Mouse (Mus musculus): ENCODE results near the gene Scamp1. TPM values are rescaled to one million over a fixed set of nuclear protein-coding genes. Genes with fewer than 3 reads are reported as not detected.

Gene Scamp1
- polyA plus RNA-seq, 1 experiment = 229 TPM

GRCm38 (mm10) chr13:94271284-94271683 is 14.4 kb downstream of the Scamp1 start:
- H3K36me3 ChIP-seq (ENCODE audit: control insufficient read depth, insufficient read depth, low read length) = no peaks in the 10 kb centered on the region
- H3K27me3 ChIP-seq (ENCODE audit: control insufficient read depth, insufficient read depth, low read length) = no peaks in the 10 kb centered on the region
- H3K27ac ChIP-seq (ENCODE audit: control insufficient read depth, insufficient read depth, low read depth, low read length) = no peak overlapping the region
- no peaks in the 10 kb centered on the region for H3K4me1 ChIP-seq (ENCODE audit: control insufficient read depth, insufficient read depth, low read length)
- no peak overlapping the region for H3K4me3 ChIP-seq (ENCODE audit: control insufficient read depth, low read depth, low read length)
- no peak for TF ChIP-seq CTCF (IDR thresholded peaks at IDR 0.05; ENCODE audit: control insufficient read depth, insufficient read depth, insufficient replicate concordance, low read depth, low read length)
- TF ChIP-seq POLR2A (IDR thresholded peaks at IDR 0.05; ENCODE audit: control insufficient read depth, low read depth, low read length) = no peak

- Histone ChIP-seq H3K27me3 (ENCODE audit: control insufficient read depth, insufficient read depth, low read length) (no peaks in the 10 kb centered on the region), H3K27ac (ENCODE audit: control insufficient read depth, insufficient read depth, low read depth, low read length) (no peak overlapping the region), H3K4me3 (ENCODE audit: control insufficient read depth, low read depth, low read length) (no peak overlapping the region), H3K4me1 (ENCODE audit: control insufficient read depth, insufficient read depth, low read length) (no peaks in the 10 kb centered on the region), H3K36me3 (ENCODE audit: control insufficient read depth, insufficient read depth, low read length) (no peaks in the 10 kb centered on the region)
- TF ChIP-seq POLR2A (IDR thresholded peaks at IDR 0.05; ENCODE audit: control insufficient read depth, low read depth, low read length) (no peak), CTCF (IDR thresholded peaks at IDR 0.05; ENCODE audit: control insufficient read depth, insufficient read depth, insufficient replicate concordance, low read depth, low read length) (no peak)
Measured at GRCm38 (mm10) chr13:94268201-94268600, 17.5 kb downstream of the Scamp1 start.

- Histone ChIP-seq H3K36me3 (ENCODE audit: control insufficient read depth, insufficient read depth, low read length) (no peaks in the 10 kb centered on the region), H3K27me3 (ENCODE audit: control insufficient read depth, insufficient read depth, low read length) (no peaks in the 10 kb centered on the region), H3K27ac (ENCODE audit: control insufficient read depth, insufficient read depth, low read depth, low read length) (no peak overlapping the region), H3K4me1 (ENCODE audit: control insufficient read depth, insufficient read depth, low read length) (no peaks in the 10 kb centered on the region), H3K4me3 (ENCODE audit: control insufficient read depth, low read depth, low read length) (no peak overlapping the region)
- TF ChIP-seq CTCF (IDR thresholded peaks at IDR 0.05; ENCODE audit: control insufficient read depth, insufficient read depth, insufficient replicate concordance, low read depth, low read length) = no peak
- TF ChIP-seq POLR2A (IDR thresholded peaks at IDR 0.05; ENCODE audit: control insufficient read depth, low read depth, low read length) = no peak
Measured at GRCm38 (mm10) chr13:94267190-94267589, 18.5 kb downstream of the Scamp1 start.

- Histone ChIP-seq H3K4me1 (ENCODE audit: control insufficient read depth, insufficient read depth, low read length) (no peaks in the 10 kb centered on the region), H3K4me3 (ENCODE audit: control insufficient read depth, low read depth, low read length) (no peak overlapping the region), H3K27me3 (ENCODE audit: control insufficient read depth, insufficient read depth, low read length) (no peaks in the 10 kb centered on the region), H3K27ac (ENCODE audit: control insufficient read depth, insufficient read depth, low read depth, low read length) (no peak overlapping the region), H3K36me3 (ENCODE audit: control insufficient read depth, insufficient read depth, low read length) (no peaks in the 10 kb centered on the region)
- no peak for TF ChIP-seq POLR2A (IDR thresholded peaks at IDR 0.05; ENCODE audit: control insufficient read depth, low read depth, low read length)
- TF ChIP-seq CTCF (IDR thresholded peaks at IDR 0.05; ENCODE audit: control insufficient read depth, insufficient read depth, insufficient replicate concordance, low read depth, low read length) = no peak
Measured at GRCm38 (mm10) chr13:94266530-94266929, 19.1 kb downstream of the Scamp1 start.

GRCm38 (mm10) chr13:94265291-94265690 is 20.4 kb downstream of the Scamp1 start:
- no peaks in the 10 kb centered on the region for H3K27me3 ChIP-seq (ENCODE audit: control insufficient read depth, insufficient read depth, low read length)

GRCm38 (mm10) chr13:94263943-94264342 is 21.7 kb downstream of the Scamp1 start:
- Histone ChIP-seq H3K27ac (ENCODE audit: control insufficient read depth, insufficient read depth, low read depth, low read length) (no peak overlapping the region), H3K36me3 (ENCODE audit: control insufficient read depth, insufficient read depth, low read length) (no peaks in the 10 kb centered on the region), H3K27me3 (ENCODE audit: control insufficient read depth, insufficient read depth, low read length) (no peaks in the 10 kb centered on the region), H3K4me3 (ENCODE audit: control insufficient read depth, low read depth, low read length) (no peak overlapping the region), H3K4me1 (ENCODE audit: control insufficient read depth, insufficient read depth, low read length) (no peaks in the 10 kb centered on the region)
- TF ChIP-seq POLR2A (IDR thresholded peaks at IDR 0.05; ENCODE audit: control insufficient read depth, low read depth, low read length) = no peak
- TF ChIP-seq CTCF (IDR thresholded peaks at IDR 0.05; ENCODE audit: control insufficient read depth, insufficient read depth, insufficient replicate concordance, low read depth, low read length) = no peak

More at GRCm38 (mm10) chr13:94265291-94265690, 20.4 kb downstream of the Scamp1 start:
- Histone ChIP-seq H3K4me3 (ENCODE audit: control insufficient read depth, low read depth, low read length) (no peak overlapping the region), H3K36me3 (ENCODE audit: control insufficient read depth, insufficient read depth, low read length) (no peaks in the 10 kb centered on the region), H3K27ac (ENCODE audit: control insufficient read depth, insufficient read depth, low read depth, low read length) (no peak overlapping the region), H3K4me1 (ENCODE audit: control insufficient read depth, insufficient read depth, low read length) (no peaks in the 10 kb centered on the region)
- TF ChIP-seq POLR2A (IDR thresholded peaks at IDR 0.05; ENCODE audit: control insufficient read depth, low read depth, low read length) (no peak), CTCF (IDR thresholded peaks at IDR 0.05; ENCODE audit: control insufficient read depth, insufficient read depth, insufficient replicate concordance, low read depth, low read length) (no peak)

- Histone ChIP-seq H3K36me3 (ENCODE audit: control insufficient read depth, insufficient read depth, low read length) (no peaks in the 10 kb centered on the region), H3K4me3 (ENCODE audit: control insufficient read depth, low read depth, low read length) (no peak overlapping the region), H3K27me3 (ENCODE audit: control insufficient read depth, insufficient read depth, low read length) (no peaks in the 10 kb centered on the region), H3K27ac (ENCODE audit: control insufficient read depth, insufficient read depth, low read depth, low read length) (no peak overlapping the region), H3K4me1 (ENCODE audit: control insufficient read depth, insufficient read depth, low read length) (no peaks in the 10 kb centered on the region)
- TF ChIP-seq POLR2A (IDR thresholded peaks at IDR 0.05; ENCODE audit: control insufficient read depth, low read depth, low read length) (no peak), CTCF (IDR thresholded peaks at IDR 0.05; ENCODE audit: control insufficient read depth, insufficient read depth, insufficient replicate concordance, low read depth, low read length) (no peak)
Measured at GRCm38 (mm10) chr13:94262551-94262950, 23.1 kb downstream of the Scamp1 start.

GRCm38 (mm10) chr13:94261624-94262023 is 24.0 kb downstream of the Scamp1 start:
- no peaks in the 10 kb centered on the region for H3K27me3 ChIP-seq (ENCODE audit: control insufficient read depth, insufficient read depth, low read length)
- TF ChIP-seq POLR2A (IDR thresholded peaks at IDR 0.05; ENCODE audit: control insufficient read depth, low read depth, low read length) (no peak), CTCF (IDR thresholded peaks at IDR 0.05; ENCODE audit: control insufficient read depth, insufficient read depth, insufficient replicate concordance, low read depth, low read length) (no peak)
- no peaks in the 10 kb centered on the region for H3K36me3 ChIP-seq (ENCODE audit: control insufficient read depth, insufficient read depth, low read length)
- H3K4me3 ChIP-seq (ENCODE audit: control insufficient read depth, low read depth, low read length) = no peak overlapping the region
- H3K27ac ChIP-seq (ENCODE audit: control insufficient read depth, insufficient read depth, low read depth, low read length) = no peak overlapping the region
- no peaks in the 10 kb centered on the region for H3K4me1 ChIP-seq (ENCODE audit: control insufficient read depth, insufficient read depth, low read length)
